Mouse (Mus musculus) liver, postnatal 0 days (tissue): ENCODE results near the gene Vps26a.

Source experiments
- CTCF ChIP-seq: sonication (generic); IDR thresholded peaks from 2 replicates; pipeline ENCODE4 v1.5.1; 2016; ENCODE audit warnings: antibody characterized with exemption, low read depth
- EP300 ChIP-seq: IDR thresholded peaks from 2 replicates; pipeline ENCODE4 v1.6.1; 2016; ENCODE audit warnings: antibody characterized with exemption, low read depth, mild to moderate bottlenecking

DNA sequence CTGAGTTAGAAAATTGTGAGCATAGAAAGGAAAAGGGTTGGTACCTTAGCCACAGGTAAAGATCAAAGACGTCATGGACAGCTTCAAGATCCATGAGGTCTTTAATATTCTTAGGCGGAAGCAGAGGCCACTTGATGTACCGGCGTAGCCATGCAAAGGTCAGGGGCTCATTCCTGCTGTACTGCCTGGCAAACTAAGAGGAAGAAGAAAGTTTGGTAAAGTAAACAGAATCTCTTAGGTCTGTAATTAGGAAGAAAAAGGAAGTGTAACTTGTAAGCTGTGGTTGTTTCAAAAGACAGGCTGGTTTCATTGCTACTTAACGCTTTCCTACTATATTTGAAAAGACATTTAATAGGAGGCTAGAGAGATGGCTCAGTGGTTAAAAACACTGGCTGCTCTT, 56.2 kb downstream of the Vps26a start:
- TF ChIP-seq CTCF, result no peak
- TF ChIP-seq EP300, result no peak
